Mouse (Mus musculus) bone marrow macrophage, adult 2 months (primary cell): ENCODE measurements around the gene Srp68. TPM values are rescaled to one million over a fixed set of nuclear protein-coding genes. Genes with fewer than 3 reads are reported as not detected.

Source experiments
- H3K27ac ChIP-seq: 2 replicates; pipeline ENCODE4 v1.5.1; 2012; ENCODE audit warnings: low read depth, low read length; ENCODE audit not compliant: insufficient read depth
- H3K4me1 ChIP-seq: 2 replicates; pipeline ENCODE4 v1.6.1; 2012; ENCODE audit warnings: low read length; ENCODE audit not compliant: control insufficient read depth, insufficient read depth
- H3K4me3 ChIP-seq: 2 replicates; pipeline ENCODE4 v1.5.1; 2012; ENCODE audit warnings: mild to moderate bottlenecking, low read length, moderate library complexity; ENCODE audit not compliant: insufficient read depth
- CTCF ChIP-seq: IDR thresholded peaks from 2 replicates; pipeline ENCODE4 v1.5.1; 2012; ENCODE audit warnings: low read depth, mild to moderate bottlenecking, low read length, moderate library complexity
- POLR2A ChIP-seq: IDR thresholded peaks from 2 replicates; pipeline ENCODE4 v1.6.1; 2012; ENCODE audit warnings: mild to moderate bottlenecking, low read depth, low read length, borderline replicate concordance
- polyA plus RNA-seq: library from polyadenylated mRNA; stranded (reverse); fragments of >200 nt; gene quantifications from 2 replicates; pipeline ENCODE4 v1.2.4, GENCODE M21; 2012; ENCODE audit not compliant: missing spikeins, insufficient read depth, insufficient read length

Srp68 gene
- polyA plus RNA-seq, result 42.5 and 43.7 TPM in 2 replicates

DNA sequence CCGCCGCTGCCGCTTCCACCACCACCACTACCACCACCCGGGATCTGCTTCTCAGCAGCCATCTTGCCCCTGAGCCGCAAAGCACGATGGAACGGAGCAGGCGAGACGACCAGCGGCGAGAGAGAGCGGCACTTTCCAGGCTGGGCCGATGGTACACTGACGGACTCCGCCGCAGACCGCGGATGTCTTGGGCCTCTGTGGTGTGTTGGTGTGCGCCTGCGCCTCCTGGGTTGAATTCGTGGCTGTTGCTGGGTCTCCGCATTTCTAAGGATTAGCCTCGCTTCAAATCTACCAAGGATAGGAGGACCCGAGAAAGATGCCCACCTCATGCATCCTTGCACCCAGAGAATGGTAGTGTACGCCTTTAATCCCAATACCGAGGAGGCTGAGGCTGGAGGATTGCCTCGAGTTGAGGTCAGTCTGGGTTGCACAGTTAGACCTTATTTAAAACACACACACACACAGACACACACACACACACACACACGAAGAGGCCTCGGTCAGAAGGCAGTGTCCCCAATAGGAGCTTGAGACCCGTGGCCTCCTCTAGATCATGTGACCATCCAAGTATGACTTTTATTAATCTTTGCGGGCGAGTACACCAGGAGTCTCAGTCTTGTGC lies at the start of gene Srp68:
Gene Srp68 (minus strand): TSS at position 173 of the 622 bp plus-strand sequence.
- TF ChIP-seq CTCF, result no peak

DNA sequence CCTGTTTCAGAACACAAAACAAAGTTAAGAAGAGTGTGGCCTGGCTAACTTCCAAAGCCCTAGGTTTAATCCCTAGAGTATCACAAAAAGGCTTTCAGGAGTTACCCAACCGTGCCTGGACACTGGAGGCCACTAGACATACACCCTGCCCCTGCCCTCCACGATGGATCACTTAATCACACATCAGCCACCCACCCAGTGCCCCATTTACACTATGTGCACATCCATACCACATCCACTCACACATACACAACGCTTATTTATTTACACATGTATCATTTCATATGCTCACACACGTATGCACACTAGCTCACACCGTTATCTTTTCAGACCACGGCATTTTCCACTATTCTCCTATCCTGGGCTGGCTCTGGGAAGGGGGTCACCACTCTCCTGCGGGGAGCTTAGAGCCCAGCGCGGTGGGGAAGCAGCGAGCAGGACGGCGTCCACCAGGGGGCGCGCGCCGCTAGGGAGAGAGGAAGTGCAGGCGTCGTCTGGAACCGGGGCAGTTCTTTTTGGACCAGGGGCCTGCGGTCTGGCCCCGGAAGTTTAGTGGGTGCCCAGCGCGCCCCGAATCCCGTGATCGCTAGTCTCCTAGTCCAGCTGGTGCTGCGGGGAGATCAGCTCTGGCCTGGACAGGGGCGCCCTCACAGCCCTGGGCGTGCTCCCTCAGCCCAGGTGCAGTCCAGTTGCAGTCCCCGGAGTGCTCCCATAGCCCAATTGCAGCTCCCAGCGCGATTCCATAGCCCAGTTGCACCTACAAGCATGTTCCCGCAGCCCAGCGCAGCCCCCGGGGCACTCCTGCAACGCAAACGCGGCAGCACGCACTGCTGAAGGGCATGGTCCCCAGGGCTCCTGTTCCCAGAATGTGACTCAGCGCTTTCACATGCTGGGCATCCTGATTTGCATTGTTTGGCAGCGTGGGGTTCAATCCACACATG lies 45.0 kb upstream of the Srp68 start:
- no peak for TF ChIP-seq POLR2A
- TF ChIP-seq CTCF, result peak; percentile 48; the same call in 1 of the 2 replicates
- peak overlapping the region; percentile 44 for H3K4me3 ChIP-seq

More for the DNA sequence above, at the start of gene Srp68:
- Histone ChIP-seq H3K27ac (peak within 1 kb of the TSS; percentile 91), H3K4me3 (peak within 1 kb of the TSS; percentile 95), H3K4me1 (peaks cover 10% of the 10 kb centered on the region)

DNA sequence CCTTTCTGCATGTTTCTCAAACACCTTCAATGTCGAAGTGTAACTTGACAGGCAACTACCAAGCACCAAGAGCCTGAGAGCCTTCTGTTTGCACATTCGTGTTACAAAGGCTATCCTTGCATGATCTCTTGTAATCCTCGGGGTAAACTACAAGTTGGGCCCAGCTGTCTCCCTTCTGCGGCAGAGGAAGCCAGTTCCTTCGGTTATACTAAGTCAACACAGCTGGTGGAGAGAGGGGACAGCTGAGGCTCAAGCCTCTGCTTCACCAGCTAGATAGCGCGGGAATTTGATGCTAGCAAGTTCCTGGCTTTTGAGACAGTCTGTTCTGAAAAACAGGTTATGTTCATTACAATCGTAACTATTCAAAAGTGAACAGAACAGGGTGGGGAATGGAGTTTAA lies 38.3 kb upstream of the Srp68 start:
- TF ChIP-seq POLR2A (no peak), CTCF (no peak)
- no peak overlapping the region for H3K4me3 ChIP-seq
- no peaks in the 10 kb centered on the region for H3K4me1 ChIP-seq
- no peak overlapping the region for H3K27ac ChIP-seq

More for the DNA sequence above, 45.0 kb upstream of the Srp68 start:
- H3K4me1 ChIP-seq, result no peaks in the 10 kb centered on the region
- H3K27ac ChIP-seq, result no peak overlapping the region

DNA sequence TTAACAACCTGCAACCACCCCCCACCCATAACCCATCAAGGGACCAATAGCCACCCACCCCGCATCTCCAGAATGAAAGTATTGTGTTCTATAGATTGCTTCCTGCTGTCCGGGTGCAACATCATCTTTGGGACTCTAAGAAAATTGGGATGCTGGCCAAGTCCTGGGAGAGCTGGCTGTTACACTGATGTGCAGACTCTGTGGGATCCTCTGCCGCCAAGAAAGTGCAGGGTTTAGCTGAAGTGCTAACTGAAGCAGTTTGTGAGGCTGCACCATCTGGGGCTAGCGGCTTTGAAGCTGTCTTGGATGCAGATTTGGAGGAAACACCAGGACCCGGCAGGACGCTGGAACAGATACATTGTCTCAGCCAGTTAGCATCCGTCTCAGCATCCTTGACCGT lies 37.2 kb upstream of the Srp68 start:
- no peak for TF ChIP-seq POLR2A
- TF ChIP-seq CTCF, result no peak
- Histone ChIP-seq H3K4me3 (no peak overlapping the region), H3K27ac (no peak overlapping the region), H3K4me1 (0 out of 2 replicates have a peak, but pooled peaks cover 3% of the 10 kb centered on the region)

DNA sequence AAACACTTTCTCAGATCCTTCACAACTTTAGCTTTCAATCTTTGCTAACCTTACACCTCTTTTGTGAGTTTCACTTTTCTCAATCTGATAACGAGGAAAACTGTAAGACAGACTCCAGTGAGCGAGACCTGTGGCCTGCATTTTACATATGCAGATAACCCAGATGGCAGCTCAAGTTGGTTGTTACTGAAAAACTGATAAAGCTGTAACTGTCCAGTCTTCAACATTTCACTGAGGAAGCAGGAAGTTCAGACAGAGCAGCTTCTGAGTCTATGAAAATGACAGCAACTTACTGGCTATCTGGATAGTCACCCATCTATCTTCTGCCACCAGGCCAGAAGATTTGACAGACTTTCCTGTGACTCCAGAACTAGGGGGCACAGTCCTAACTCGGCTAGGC lies 35.6 kb upstream of the Srp68 start:
- Histone ChIP-seq H3K27ac (no peak overlapping the region), H3K4me1 (0 out of 2 replicates have a peak, but pooled peaks cover 3% of the 10 kb centered on the region), H3K4me3 (no peak overlapping the region)
- TF ChIP-seq POLR2A (no peak), CTCF (no peak)

DNA sequence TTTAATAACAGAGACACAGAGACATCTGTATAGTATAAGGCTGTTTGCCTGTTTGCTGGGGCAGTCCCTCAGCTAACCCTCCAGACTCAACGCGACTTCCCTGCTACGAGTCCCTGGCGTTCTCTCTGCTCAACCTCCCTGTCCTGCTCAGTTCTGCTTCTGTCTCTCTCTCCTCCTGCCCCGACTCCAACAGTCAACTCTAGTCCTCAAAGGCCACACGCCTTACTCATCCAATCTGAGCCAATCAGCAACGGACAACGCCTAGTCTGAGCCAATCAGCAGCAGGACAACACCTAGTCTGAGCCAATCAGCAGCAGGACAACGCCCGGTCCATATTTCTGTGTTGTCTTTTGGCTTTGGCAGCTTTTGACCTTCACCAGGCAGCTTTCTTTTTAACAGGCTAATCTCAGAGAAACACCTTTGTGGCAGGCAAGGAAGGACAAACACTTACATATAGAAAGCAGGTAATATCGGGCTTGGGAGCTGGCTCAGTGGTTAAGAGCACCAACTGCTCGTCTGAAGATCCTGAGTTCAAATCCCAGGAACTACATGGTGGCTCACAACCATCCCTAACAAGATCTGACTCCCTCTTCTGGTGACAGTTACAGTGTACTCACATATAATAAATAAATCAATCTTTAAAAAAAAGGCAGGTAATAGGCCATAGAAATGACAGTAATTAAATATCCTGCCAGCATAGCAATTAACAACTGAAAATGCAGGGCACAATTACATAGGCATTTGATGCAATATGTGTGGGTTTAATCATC lies 33.9 kb upstream of the Srp68 start:
- H3K4me3 ChIP-seq, result no peak overlapping the region
- H3K27ac ChIP-seq, result no peak overlapping the region
- TF ChIP-seq POLR2A (no peak), CTCF (no peak)
- H3K4me1 ChIP-seq, result 0 out of 2 replicates have a peak, but pooled peaks cover 3% of the 10 kb centered on the region

DNA sequence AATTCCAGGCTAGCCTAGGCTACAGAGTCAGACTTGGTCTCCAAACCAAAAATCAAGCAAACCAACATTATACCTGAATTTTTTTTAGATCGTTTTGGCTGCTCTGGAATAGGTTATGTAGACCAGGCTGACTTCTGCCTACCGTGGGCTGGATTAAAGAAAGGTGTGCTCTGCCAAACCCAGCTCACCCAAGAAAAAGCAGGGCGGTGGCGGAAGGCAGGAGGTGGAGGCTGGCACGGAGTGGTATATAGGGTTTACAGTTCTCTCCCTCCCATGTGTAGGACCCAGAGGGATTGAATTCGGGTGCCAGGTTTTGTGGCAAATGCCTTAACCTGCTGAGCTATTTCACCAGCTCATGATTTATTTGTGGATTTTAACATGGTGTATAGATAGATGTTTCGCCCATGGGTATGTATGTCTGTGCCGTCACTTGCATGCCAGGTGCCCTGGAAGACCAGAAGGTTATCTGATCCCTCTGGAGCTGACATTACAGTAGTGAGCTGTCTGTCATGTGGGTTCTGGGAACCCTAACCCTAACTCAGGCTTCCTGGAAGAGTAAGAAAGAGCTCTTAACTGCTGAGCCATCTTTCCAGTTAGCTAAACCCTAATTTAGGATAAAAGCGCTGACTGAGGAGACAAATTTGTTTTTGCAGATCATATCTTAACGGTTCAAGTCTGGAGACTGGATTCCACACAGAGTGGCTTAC lies 33.2 kb upstream of the Srp68 start, which contains the start of gene Exoc7:
Gene Exoc7 (minus strand): TSS at position 215 of the 707 bp plus-strand sequence.
- H3K27ac ChIP-seq, result 0 out of 2 replicates have a peak within 1 kb of the TSS, but pooled peaks have one; percentile 9
- TF ChIP-seq CTCF (no peak), POLR2A (no peak)
- peak within 1 kb of the TSS; percentile 93 for H3K4me3 ChIP-seq
- 0 out of 2 replicates have a peak, but pooled peaks cover 3% of the 10 kb centered on the region for H3K4me1 ChIP-seq

DNA sequence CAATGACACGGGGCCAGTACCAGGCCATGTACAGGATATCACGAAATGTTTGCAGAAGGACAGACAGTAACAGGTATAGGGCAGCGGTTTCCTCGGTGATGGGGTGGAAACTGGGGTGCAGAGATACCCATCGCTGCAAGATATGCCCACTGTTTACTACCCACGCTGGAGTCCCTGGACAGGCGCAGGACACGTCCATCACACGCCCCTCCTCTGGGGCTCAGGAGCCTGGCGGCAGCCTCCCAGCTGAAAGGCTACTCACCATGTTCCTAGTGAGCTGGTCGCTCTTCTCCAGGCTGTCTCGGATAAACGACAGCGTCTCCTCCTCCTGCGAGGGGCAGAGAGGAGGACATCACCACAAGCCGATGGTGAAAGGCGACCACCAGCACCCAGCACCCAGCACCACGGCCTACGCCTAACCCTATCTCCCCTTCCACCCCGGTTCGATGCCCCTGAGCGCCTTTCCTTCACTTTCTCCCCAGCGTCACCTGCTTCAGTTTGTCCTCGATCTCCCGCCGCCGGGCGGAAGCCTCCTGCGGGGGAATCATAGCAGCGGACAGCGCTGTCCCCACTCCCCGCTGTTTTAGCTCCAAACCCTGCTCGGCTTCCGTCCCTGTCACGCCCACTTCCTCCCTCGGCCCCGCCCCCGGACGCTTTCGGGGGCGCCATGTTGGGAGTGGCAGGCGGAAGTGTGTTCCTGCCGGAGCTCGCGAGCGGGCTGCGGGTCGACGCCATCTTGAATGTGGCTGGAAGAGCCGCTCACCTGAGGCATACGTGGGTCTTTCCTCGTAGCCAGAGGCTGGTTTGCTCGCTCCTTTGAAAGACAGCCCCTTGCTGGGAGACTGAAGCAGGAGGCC lies 32.3 kb upstream of the Srp68 start:
- Histone ChIP-seq H3K27ac (0 out of 2 replicates have a peak overlapping the region, but pooled peaks have one; percentile 9), H3K4me3 (peak overlapping the region; percentile 93), H3K4me1 (0 out of 2 replicates have a peak, but pooled peaks cover 3% of the 10 kb centered on the region)
- TF ChIP-seq CTCF, result no peak
- no peak for TF ChIP-seq POLR2A
